Mouse (Mus musculus) c-Kit-negative CD71-positive TER-119-positive erythroid progenitor cells, embryonic 14.5 days (primary cell): ENCODE measurements around the gene Patz1.

ENCODE experiments used
- DNase-seq: peaks from one replicate; pipeline ENCODE4 v3.0.0-alpha.2; 2013; ENCODE audit warnings: low read depth, low spot score

Gene Patz1

GRCm38 (mm10) chr11:3288521-3289301 is at the start of gene Patz1:
Gene Patz1, plus strand, starts transcription at chr11:3288874.
- no peak for DNase-seq

- no peak for DNase-seq
Observed at GRCm38 (mm10) chr11:3242395-3242794, 46.3 kb upstream of the Patz1 start.

DNA sequence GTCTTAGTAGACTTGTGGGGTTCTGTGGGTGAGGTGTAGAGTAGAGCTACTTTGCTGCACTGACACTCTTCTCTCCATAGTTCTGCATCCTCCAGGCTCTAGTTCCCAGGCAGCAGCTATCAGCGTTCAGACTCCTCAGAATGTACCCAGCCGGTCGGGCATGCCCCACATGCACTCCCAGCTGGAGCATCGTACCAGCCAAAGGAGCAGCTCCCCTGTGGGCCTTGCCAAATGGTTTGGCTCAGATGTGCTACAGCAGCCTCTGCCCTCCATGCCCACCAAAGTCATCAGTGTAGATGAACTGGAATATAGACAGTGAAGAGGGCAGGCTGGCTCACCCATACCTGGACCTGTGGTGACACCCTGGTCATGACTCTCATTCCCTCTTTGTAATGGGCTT is 44.9 kb upstream of the Patz1 start:
- no peak for DNase-seq

DNA sequence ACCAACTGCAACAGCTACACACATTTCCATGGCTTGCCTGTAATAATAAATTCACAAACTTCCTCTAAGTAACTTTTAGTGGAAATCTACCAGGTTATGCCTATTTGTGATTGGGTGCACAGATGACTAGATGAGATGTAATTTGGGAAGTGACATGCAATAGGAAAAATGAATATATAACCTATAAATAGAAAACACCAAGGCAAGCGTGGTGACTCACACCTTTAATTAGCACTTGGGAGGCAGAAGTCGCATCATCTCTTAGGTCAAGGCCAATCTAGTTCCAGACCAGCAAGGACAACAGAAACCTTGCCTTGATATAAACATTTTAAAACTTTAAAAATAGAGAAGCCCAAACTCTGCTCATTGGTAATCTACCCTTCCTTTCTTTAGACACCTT is 41.3 kb upstream of the Patz1 start:
- no peak for DNase-seq

- DNase-seq, result no peak
Observed at GRCm38 (mm10) chr11:3259537-3259936, 29.1 kb upstream of the Patz1 start.

GRCm38 (mm10) chr11:3265291-3266078 is 23.2 kb upstream of the Patz1 start:
- peak; percentile 29 for DNase-seq

- peak; percentile 84 for DNase-seq
Observed at GRCm38 (mm10) chr11:3266079-3266685, 22.5 kb upstream of the Patz1 start, which contains the start of gene Drg1. Gene Drg1, minus strand, starts transcription at chr11:3266415.

- peak; percentile 5 for DNase-seq
Observed at GRCm38 (mm10) chr11:3267133-3267532, 21.5 kb upstream of the Patz1 start.

DNA sequence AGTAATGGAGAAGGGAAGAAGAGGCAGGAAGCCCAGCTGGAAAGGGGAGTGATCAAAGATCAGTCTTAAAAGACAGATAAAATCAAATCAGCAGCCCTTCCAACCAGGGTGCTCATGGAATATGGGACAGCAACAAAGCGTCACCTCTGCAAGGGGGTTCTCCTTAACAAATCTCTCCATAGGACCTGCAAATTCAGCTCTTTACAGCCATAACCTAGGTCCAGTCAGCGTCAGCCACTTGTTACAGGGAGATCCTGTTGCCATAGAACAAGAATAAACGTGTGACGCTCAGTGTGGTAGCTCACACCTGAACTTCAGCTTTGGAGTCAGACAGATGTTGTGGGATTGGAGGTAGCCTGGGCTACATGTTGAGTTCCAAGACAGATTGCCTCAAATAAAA is 19.4 kb upstream of the Patz1 start:
- DNase-seq, result no peak

GRCm38 (mm10) chr11:3278351-3278750 is 10.3 kb upstream of the Patz1 start:
- no peak for DNase-seq

- no peak for DNase-seq
Observed at GRCm38 (mm10) chr11:3279729-3280128, 8.9 kb upstream of the Patz1 start.

DNA sequence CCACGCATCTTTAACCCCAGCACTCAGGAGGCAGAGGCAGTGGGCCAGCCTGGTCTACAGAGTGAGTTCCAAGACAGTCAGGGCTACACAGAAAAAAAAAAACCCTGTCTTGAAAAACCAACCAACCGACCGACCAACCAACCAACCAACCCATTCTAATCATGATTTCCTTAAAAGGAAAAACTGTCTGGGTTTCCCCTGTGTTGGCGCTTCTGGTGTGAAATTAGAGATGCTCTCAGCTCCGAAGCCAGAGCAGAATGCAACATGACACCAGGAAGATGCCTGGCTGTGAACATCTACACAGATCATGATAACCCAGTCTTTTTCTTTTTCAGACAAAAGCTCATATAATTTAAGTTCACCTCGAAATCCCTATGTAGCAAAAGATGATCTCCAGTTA is 5.8 kb upstream of the Patz1 start:
- no peak for DNase-seq

- no peak for DNase-seq
Observed at GRCm38 (mm10) chr11:3283645-3284044, 5.0 kb upstream of the Patz1 start.

DNA sequence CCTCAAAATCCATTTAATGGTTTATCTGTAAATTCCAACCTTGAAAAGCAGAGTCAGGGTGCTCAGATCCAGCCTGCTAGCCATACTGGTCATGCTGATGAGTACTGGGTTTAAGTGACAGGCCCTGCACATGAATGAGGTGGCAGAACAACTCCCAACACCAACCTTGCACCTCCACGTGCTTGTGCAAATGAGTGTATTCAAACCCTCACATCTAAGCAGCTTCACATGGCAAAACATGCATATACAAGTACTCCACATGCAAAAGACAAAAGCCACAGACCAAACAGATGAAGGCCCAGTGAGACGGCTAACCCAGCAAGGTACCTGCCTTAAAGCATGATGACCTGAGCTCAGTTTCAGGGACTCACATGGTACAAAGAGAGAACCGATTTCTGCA is 2.7 kb upstream of the Patz1 start:
- no peak for DNase-seq

- no peak for DNase-seq
Observed at GRCm38 (mm10) chr11:3287131-3287530, 1.5 kb upstream of the Patz1 start.

GRCm38 (mm10) chr11:3287921-3288320 is 753 bp upstream of the Patz1 start:
- DNase-seq, result no peak

- no peak for DNase-seq
Observed at GRCm38 (mm10) chr11:3289302-3289802, 678 bp downstream of the Patz1 start.

GRCm38 (mm10) chr11:3289803-3290639 is 1.3 kb downstream of the Patz1 start:
- DNase-seq, result peak; percentile 36

GRCm38 (mm10) chr11:3290640-3291310 is 2.1 kb downstream of the Patz1 start:
- peak; percentile 38 for DNase-seq

- peak; percentile 16 for DNase-seq
Observed at GRCm38 (mm10) chr11:3291311-3292061, 2.8 kb downstream of the Patz1 start.
